In the genomic region with DNA sequence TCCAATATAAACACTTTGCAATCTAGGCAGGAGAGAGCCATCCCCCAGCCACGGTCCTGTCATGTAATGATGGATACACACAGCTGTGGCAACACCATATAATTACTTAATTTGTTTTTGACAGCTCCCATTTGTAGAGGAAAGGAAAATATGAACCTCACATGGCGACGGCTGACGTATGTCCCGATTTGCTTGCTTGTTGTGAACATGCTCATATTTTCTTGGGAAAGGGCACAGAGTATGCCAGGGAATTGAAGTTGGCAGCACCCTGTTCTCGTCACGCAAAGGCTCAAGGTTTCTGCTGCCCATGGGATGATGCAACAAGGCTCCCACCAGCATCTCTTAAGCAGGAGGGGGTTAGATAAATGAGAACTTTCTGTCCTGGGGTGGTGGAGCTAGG, we compare ENCODE assay signal across 23 mouse cellular contexts. TPM values are rescaled to one million over a fixed set of nuclear protein-coding genes. Genes with fewer than 3 reads are reported as not detected.
DNase-seq lines count a peak whose midpoint lies in the region; ATAC-seq and TF ChIP-seq lines count a peak whose summit lies in the region.
"Had no signal": no experiment of that assay in that cellular context is flagged by ENCODE, and none has a peak within 500 bp of the region (broad histone marks: within the 10 kb centered on the region; RNA-seq: fewer than 3 reads in every experiment).

No protein-coding gene starts in this region.

- H3K4me1 ChIP-seq in kidney, embryonic 16.5 days (ENCODE audit: insufficient read depth, low read length): no peaks in the 10 kb centered on the region
- H3K4me1 ChIP-seq in stomach, postnatal 0 days (replicated peaks; ENCODE audit: control insufficient read depth, insufficient read depth): no peaks in the 10 kb centered on the region
- H3K4me1 ChIP-seq: heart, embryonic 15.5 days; limb, embryonic 12.5 days; liver, embryonic 15.5 days; midbrain, embryonic 13.5 days; neural tube, embryonic 13.5 days had no signal

- no peak overlapping the region for H3K4me2 ChIP-seq in kidney, embryonic 16.5 days (replicated peaks; ENCODE audit: low read depth, low read length)
- no peak overlapping the region for H3K4me2 ChIP-seq in stomach, postnatal 0 days (replicated peaks; ENCODE audit: low read depth)
- H3K4me2 ChIP-seq: heart, embryonic 15.5 days; limb, embryonic 12.5 days; liver, embryonic 15.5 days; midbrain, embryonic 13.5 days; neural tube, embryonic 13.5 days had no signal

- ATAC-seq in kidney, embryonic 16.5 days (ENCODE audit: low FRiP score, low TSS enrichment): 0 out of 2 replicates have a peak, but pooled peaks have one; percentile 27
- no peak for ATAC-seq in stomach, postnatal 0 days (ENCODE audit: low FRiP score, low TSS enrichment)
- ATAC-seq: hindbrain, embryonic 16.5 days; midbrain, embryonic 13.5 days had no signal

- TF ChIP-seq EP300 in stomach, postnatal 0 days (optimal IDR thresholded peaks at IDR 0.05): no peak

- H3K27me3 ChIP-seq in kidney, embryonic 16.5 days (ENCODE audit: insufficient read depth, low read length): no peaks in the 10 kb centered on the region
- H3K27me3 ChIP-seq in stomach, postnatal 0 days (ENCODE audit: control insufficient read depth, insufficient read depth, low read length): no peaks in the 10 kb centered on the region

- 47% methylated on average over 7 of the region's 7 CpGs for WGBS in kidney, embryonic 16.5 days
- 41% methylated on average over 7 of the region's 7 CpGs for WGBS in stomach, postnatal 0 days

- H3K9ac ChIP-seq in kidney, embryonic 16.5 days (replicated peaks; ENCODE audit: low read length): no peak overlapping the region
- H3K9ac ChIP-seq in stomach, postnatal 0 days (ENCODE audit: low read length): no peak overlapping the region
- H3K9ac ChIP-seq: heart, embryonic 15.5 days; limb, embryonic 12.5 days; liver, embryonic 15.5 days; midbrain, embryonic 13.5 days; neural tube, embryonic 13.5 days had no signal

- no peak overlapping the region for H3K27ac ChIP-seq in kidney, embryonic 16.5 days (ENCODE audit: low read length)
- H3K27ac ChIP-seq in stomach, postnatal 0 days (replicated peaks): no peak overlapping the region
- H3K27ac ChIP-seq: heart, embryonic 15.5 days; limb, embryonic 12.5 days; liver, embryonic 15.5 days; midbrain, embryonic 13.5 days; neural tube, embryonic 13.5 days had no signal

- H3K9me3 ChIP-seq in kidney, embryonic 16.5 days (ENCODE audit: low read length): no peaks in the 10 kb centered on the region
- no peaks in the 10 kb centered on the region for H3K9me3 ChIP-seq in stomach, postnatal 0 days (ENCODE audit: control insufficient read depth, low read length)
- H3K9me3 ChIP-seq: heart, embryonic 15.5 days; liver, embryonic 15.5 days; midbrain, embryonic 13.5 days had no signal

- no peak for TF ChIP-seq CTCF in stomach, postnatal 0 days (IDR thresholded peaks at IDR 0.05; ENCODE audit: low read depth)

- H3K36me3 ChIP-seq in kidney, embryonic 16.5 days (ENCODE audit: insufficient read depth, low read length): no peaks in the 10 kb centered on the region
- no peaks in the 10 kb centered on the region for H3K36me3 ChIP-seq in stomach, postnatal 0 days (ENCODE audit: control insufficient read depth, insufficient read depth, low read length)
- H3K36me3 ChIP-seq: heart, embryonic 15.5 days; limb, embryonic 12.5 days; liver, embryonic 15.5 days; midbrain, embryonic 13.5 days; neural tube, embryonic 13.5 days had no signal

- no peak overlapping the region for H3K4me3 ChIP-seq in kidney, embryonic 16.5 days (ENCODE audit: low read length)
- no peak overlapping the region for H3K4me3 ChIP-seq in stomach, postnatal 0 days (ENCODE audit: low read depth, low read length)
- H3K4me3 ChIP-seq: erythroblast, embryonic 14.5 days; heart, embryonic 15.5 days; limb, embryonic 12.5 days; liver, embryonic 15.5 days; midbrain, embryonic 13.5 days; neural tube, embryonic 13.5 days had no signal

- peak; percentile 51 for DNase-seq in adrenal gland, postnatal 14 days
- DNase-seq in adrenal gland, postnatal 4 days (ENCODE audit: low spot score in 2 of 2): no peak
- no peak for DNase-seq in kidney, postnatal 25 days
- peak; percentile 13 to 40 for DNase-seq in lung, postnatal 4 days
- no peak for DNase-seq in lung, adult 18-20 months
- DNase-seq in skeletal muscle tissue, adult 2 months (ENCODE audit: low read depth, low spot score): peak; percentile 54
- DNase-seq in stomach, postnatal 0 days (ENCODE audit: low spot score): no peak
- DNase-seq: B cell, adult 2 months; cerebellum, adult 9-10 months; gastrocnemius, postnatal 14 days; heart, postnatal 4 days; kidney, adult 18-20 months; layer of hippocampus, adult 9-11 months; right cerebral cortex, adult 18-20 months; thymus, postnatal 36 days had no signal

RNA-seq across cellular contexts. Expression of a gene that starts 36.6 kb away (rescaled TPM):
- total RNA-seq in adrenal gland, postnatal 14 days (2021): 67.8 and 79.4 TPM in 2 replicates
- total RNA-seq in adrenal gland, postnatal 4 days (2021): 10 to 100 TPM; 78.2 to 91.7 TPM
- polyA plus RNA-seq in kidney, embryonic 16.5 days (2015; fragmentation: Nextera tagmentation; extraction: Ambion mirVana): 43.0 and 47.2 TPM in 2 replicates
- polyA plus RNA-seq in stomach, postnatal 0 days (2015; fragmentation: Nextera tagmentation; extraction: Ambion mirVana): 29.1 and 31.6 TPM in 2 replicates

Comparison
In these comparisons a context has a peak if more than half of its experiments do, and no peak if none do; other contexts are left out.
1. DNase-seq: peak in adrenal gland, postnatal 14 days (single experiment), lung, postnatal 4 days (2 of 2) and skeletal muscle tissue, adult 2 months (single experiment); none in adrenal gland, postnatal 4 days (0 of 2), kidney, postnatal 25 days (0 of 2), lung, adult 18-20 months (0 of 2) and stomach, postnatal 0 days (single experiment).